Mouse (Mus musculus): ENCODE results near the gene Ptma. TPM values are rescaled to one million over a fixed set of nuclear protein-coding genes. Genes with fewer than 3 reads are reported as not detected.

The Ptma gene
- polyA plus RNA-seq, 1 experiment = 11,652 TPM

DNA sequence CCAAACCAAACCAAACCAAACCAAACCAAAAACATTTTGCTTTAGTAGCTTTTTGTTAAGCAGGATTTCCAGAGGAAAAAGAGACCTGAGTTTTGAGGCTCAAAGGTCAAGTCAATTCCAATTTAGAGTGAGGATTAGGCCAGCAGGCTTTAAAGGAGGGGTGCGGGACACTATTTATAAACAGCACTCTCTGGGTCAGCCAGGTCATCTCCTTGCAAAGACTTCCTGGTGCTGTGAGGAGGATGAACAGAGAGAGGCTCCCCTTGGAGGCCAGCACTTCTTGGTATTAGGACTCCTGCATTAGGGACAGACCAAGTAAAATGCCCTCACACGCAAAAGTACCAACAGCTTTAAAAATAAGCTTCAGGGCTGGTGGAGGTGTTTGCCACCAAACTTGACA lies 25.4 kb downstream of the Ptma start:
- TF ChIP-seq GATA1 (IDR thresholded peaks at IDR 0.05; ENCODE audit: low read length) = no peak

DNA sequence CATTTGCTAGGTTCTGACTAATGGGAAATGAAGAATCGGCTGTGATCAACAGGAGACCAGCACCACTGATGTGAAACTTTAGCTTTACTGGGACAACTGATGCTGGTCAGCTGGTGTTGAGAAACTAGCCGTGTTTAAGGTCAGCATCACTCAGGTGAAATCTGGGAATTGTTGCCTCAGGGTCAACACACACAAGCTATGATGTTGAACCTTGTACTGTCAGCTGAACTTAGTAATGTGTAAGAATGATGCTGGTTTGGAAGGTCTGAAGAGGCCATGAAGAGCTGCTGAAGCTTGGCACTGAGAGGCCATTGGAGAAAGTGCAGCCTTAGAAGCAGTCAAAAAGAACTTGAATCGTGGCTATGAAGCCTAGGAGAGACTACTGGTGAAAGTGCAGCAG lies 29.1 kb downstream of the Ptma start:
- TF ChIP-seq GATA1 (IDR thresholded peaks at IDR 0.05; ENCODE audit: low read length) = no peak

DNA sequence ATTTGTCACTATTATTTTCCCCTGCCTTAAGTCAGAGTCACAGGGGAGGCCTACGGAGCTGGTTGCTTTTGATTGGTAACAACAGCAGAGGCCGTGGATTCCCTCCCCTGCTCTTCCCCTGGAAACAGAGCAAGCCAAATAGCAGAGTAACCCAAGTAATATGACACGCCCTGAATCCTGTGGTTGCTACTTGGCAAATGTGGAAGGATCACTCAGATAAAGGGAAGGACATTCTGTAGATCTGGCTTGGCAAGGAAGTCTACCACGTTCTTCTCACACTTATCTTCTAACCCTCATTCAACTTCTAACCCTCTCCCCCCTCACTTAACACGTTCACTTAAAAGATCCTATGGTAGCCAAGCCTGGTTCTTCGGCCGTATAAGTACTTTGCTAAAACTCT lies 31.3 kb downstream of the Ptma start:
- TF ChIP-seq GATA1 (IDR thresholded peaks at IDR 0.05; ENCODE audit: low read length) = peak; percentile 90

DNA sequence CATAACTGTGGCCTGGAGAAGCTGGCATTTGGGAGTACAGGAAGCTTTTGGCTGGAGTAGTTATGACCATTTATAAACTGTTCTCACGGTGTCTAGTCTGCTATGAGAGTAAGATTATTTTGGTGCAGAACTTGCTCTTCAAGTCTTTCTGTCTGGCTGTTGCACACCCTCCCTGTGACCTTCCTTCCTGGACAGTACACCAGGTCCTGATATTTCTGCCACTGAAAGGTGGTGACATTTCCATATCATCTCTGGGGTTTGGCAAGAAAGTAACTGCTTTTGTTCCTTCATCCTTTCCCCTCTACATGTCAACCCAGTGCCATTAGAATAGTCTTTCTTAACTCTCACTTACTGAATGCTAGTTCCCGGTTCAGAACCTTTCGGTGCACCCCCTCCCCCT lies 32.7 kb downstream of the Ptma start:
- no peak for TF ChIP-seq GATA1 (IDR thresholded peaks at IDR 0.05; ENCODE audit: low read length)

DNA sequence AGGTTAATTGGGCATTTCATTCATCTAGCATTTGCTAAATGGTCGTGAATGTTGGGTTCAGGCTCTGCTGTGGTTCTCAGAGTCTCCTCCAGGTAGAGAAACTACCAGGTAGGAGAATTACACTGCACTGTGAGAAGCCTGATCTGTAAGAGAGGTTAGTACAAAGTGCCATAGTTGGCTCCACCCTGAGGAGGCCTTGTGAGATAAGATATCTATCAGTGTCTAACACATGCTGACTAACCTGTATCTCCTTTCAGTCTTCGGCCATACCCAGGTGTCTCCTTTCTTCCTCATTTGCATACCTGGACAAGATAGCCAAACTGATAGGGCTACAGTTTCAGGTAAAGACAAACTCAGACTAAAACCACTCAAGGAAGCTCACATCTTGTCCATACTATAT lies 36.1 kb downstream of the Ptma start:
- no peak for TF ChIP-seq GATA1 (IDR thresholded peaks at IDR 0.05; ENCODE audit: low read length)

DNA sequence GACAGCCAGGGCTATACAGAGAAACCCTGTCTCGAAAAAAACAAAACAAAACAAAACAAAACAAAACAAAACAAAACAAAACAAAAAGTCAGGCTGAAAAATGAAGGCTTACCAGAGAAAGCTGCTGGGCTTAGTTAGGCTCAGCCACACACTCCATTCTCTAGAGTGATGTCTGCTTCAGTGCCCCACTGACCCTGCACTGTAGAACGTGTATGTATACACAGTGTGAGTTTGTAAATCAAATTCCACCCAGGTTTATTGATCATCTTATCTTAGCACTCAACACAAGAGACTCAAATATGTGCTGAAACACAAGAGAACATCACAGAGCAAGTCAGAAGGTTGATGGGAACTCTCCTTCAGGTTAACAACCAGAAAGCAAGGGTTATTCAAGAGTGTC lies 41.9 kb downstream of the Ptma start:
- no peak for TF ChIP-seq GATA1 (IDR thresholded peaks at IDR 0.05; ENCODE audit: low read length)

DNA sequence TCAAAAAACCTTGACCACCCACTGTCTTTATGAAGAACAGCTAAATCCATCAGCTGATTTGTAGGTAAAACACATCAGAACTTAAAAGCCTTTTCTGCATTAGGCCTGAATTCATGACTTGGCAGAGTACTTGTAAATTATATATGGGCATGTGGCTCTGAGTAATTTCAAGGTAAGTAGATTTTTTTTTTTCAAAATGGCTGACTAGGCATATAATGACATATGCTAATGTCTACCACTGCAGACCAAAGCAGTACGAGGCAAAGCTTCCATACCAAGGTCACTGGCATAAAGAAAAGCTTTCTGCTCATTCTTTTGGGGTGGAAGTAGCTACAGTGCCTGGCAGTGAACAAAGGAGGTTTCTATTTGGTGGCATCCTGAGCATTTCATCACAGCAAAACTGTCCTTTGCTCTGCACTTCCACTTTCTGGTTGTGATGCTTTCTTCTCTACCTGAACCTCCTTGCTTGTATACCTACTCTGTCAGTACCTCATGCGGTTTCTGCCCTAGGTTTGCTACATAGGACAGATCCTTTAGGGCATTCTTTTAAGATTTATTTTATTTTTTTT lies 42.9 kb downstream of the Ptma start:
- TF ChIP-seq GATA1 (IDR thresholded peaks at IDR 0.05; ENCODE audit: low read length) = no peak

DNA sequence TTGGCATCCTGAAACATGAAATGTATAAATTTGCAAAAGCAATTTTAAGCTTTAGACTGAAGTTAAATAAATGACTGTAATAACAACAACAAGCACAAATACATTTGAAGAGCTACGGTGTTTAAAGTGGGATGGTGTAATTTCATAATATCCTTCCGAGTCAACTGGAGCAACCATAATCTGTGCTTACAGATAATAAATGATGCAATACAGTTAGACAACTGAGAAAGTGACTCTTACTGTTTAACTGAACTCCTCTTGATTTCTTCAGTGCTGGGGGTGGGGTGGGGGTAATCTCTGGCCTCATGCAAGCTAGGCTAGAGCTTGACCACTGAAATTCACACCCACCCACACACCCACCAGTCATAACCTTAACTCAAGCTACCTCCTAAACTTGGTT lies 44.9 kb downstream of the Ptma start:
- no peak for TF ChIP-seq GATA1 (IDR thresholded peaks at IDR 0.05; ENCODE audit: low read length)

DNA sequence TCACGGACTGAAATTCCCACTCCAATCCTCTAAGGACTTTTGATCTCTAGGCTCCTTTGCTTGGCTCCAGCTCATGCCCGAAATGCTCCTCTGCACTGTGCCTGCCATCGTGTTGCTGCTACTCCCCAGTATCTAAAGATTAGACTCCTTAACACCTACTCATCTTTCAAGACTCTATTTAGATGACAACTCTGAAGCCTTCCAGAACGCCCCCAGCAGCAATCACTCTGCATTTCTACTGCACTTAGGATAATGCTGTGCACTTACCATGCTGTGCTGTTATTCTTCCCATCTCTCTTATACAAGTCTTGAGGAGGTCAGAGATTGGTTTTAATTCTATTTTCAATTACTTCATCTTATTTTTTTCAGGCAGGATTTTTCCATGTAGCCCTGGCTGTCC lies 45.4 kb downstream of the Ptma start:
- no peak for TF ChIP-seq GATA1 (IDR thresholded peaks at IDR 0.05; ENCODE audit: low read length)

Other genes with a start within 250 kb of the Ptma start
- 1.4 and 1.5 TPM in 2 replicates for gene B3gnt7, start 223.9 kb upstream of the Ptma start, polyA plus RNA-seq (2012)
- 2,220 and 2,966 TPM in 2 replicates for gene Ncl, start 167.3 kb upstream of the Ptma start, polyA plus RNA-seq (2012)
- not detected in 2 replicates for gene Nmur1, start 100.5 kb upstream of the Ptma start, polyA plus RNA-seq (2012)
- gene Tex44, start 100.4 kb upstream of the Ptma start, polyA plus RNA-seq (2012) = not detected in 2 replicates
- gene Pde6d, start 55.9 kb downstream of the Ptma start, polyA plus RNA-seq (2012) = 76.3 and 108 TPM in 2 replicates
- gene Cops7b, start 56.2 kb downstream of the Ptma start, polyA plus RNA-seq (2012) = 58.6 and 61.6 TPM in 2 replicates
- not detected in 2 replicates for gene Nppc, start 143.8 kb downstream of the Ptma start, polyA plus RNA-seq (2012)
- 19.7 and 20.3 TPM in 2 replicates for gene Dis3l2, start 177.1 kb downstream of the Ptma start, polyA plus RNA-seq (2012)